ENCODE assay signal across 25 mouse cellular contexts in genomic region chr19:44884331-44884730, GRCm38 (mm10). TPM values are rescaled to one million over a fixed set of nuclear protein-coding genes. Genes with fewer than 3 reads are reported as not detected.
DNase-seq lines count a peak whose midpoint lies in the region; ATAC-seq and TF ChIP-seq lines count a peak whose summit lies in the region.
"Had no signal": no experiment of that assay in that cellular context is flagged by ENCODE, and none has a peak within 500 bp of the region (broad histone marks: within the 10 kb centered on the region; RNA-seq: fewer than 3 reads in every experiment).

No protein-coding gene starts in this region.

- no peak overlapping the region for H3K4me2 ChIP-seq in hindbrain, embryonic 12.5 days (replicated peaks)
- H3K4me2 ChIP-seq in kidney, postnatal 0 days (ENCODE audit: low read length): no peak overlapping the region
- H3K4me2 ChIP-seq in limb, embryonic 12.5 days: no peak overlapping the region
- H3K4me2 ChIP-seq: embryonic facial prominence, embryonic 13.5 days; forebrain, embryonic 13.5 days; heart, embryonic 12.5 days; heart, embryonic 15.5 days; hindbrain, embryonic 15.5 days had no signal

- 39% methylated on average over 3 of the region's 3 CpGs for WGBS in hindbrain, embryonic 10.5 days
- 40% methylated on average over 3 of the region's 3 CpGs for WGBS in hindbrain, embryonic 12.5 days
- WGBS in kidney, postnatal 0 days: 33% methylated on average over 3 of the region's 3 CpGs
- WGBS in limb, embryonic 12.5 days: 8% methylated on average over 3 of the region's 3 CpGs
- 28% methylated on average over 3 of the region's 3 CpGs for WGBS in midbrain, embryonic 10.5 days

- no peak overlapping the region for H3K27ac ChIP-seq in hindbrain, embryonic 10.5 days
- H3K27ac ChIP-seq in hindbrain, embryonic 12.5 days: no peak overlapping the region
- H3K27ac ChIP-seq in kidney, postnatal 0 days: no peak overlapping the region
- no peak overlapping the region for H3K27ac ChIP-seq in limb, embryonic 12.5 days
- H3K27ac ChIP-seq in midbrain, embryonic 10.5 days (replicated peaks): no peak overlapping the region
- H3K27ac ChIP-seq: embryonic facial prominence, embryonic 13.5 days; forebrain, embryonic 13.5 days; heart, embryonic 15.5 days; hindbrain, embryonic 15.5 days had no signal

- no peaks in the 10 kb centered on the region for H3K36me3 ChIP-seq in hindbrain, embryonic 10.5 days
- no peaks in the 10 kb centered on the region for H3K36me3 ChIP-seq in hindbrain, embryonic 12.5 days
- no peaks in the 10 kb centered on the region for H3K36me3 ChIP-seq in kidney, postnatal 0 days (ENCODE audit: insufficient read depth, low read length)
- no peaks in the 10 kb centered on the region for H3K36me3 ChIP-seq in limb, embryonic 12.5 days
- H3K36me3 ChIP-seq in midbrain, embryonic 10.5 days: no peaks in the 10 kb centered on the region
- H3K36me3 ChIP-seq: embryonic facial prominence, embryonic 13.5 days; heart, embryonic 12.5 days; heart, embryonic 15.5 days; hindbrain, embryonic 15.5 days had no signal

- no peak overlapping the region for H3K9ac ChIP-seq in hindbrain, embryonic 12.5 days
- no peak overlapping the region for H3K9ac ChIP-seq in kidney, postnatal 0 days (ENCODE audit: low read depth, low read length)
- H3K9ac ChIP-seq in limb, embryonic 12.5 days (replicated peaks): no peak overlapping the region
- H3K9ac ChIP-seq: embryonic facial prominence, embryonic 13.5 days; forebrain, embryonic 13.5 days; heart, embryonic 12.5 days; heart, embryonic 15.5 days; hindbrain, embryonic 15.5 days had no signal

- 0 out of 2 replicates have a peak overlapping the region, but pooled peaks have one; percentile 4 for H3K4me3 ChIP-seq in hindbrain, embryonic 10.5 days
- H3K4me3 ChIP-seq in hindbrain, embryonic 12.5 days: no peak overlapping the region
- no peak overlapping the region for H3K4me3 ChIP-seq in kidney, postnatal 0 days (replicated peaks; ENCODE audit: low read depth, low read length)
- H3K4me3 ChIP-seq in limb, embryonic 12.5 days (replicated peaks): no peak overlapping the region
- H3K4me3 ChIP-seq in midbrain, embryonic 10.5 days: no peak overlapping the region
- H3K4me3 ChIP-seq: embryonic facial prominence, embryonic 13.5 days; erythroblast, embryonic 14.5 days; forebrain, embryonic 13.5 days; heart, embryonic 12.5 days; heart, embryonic 15.5 days; hindbrain, embryonic 15.5 days had no signal

- DNase-seq in hindbrain, embryonic 10.5 days (ENCODE audit: low spot score): no peak
- peak; percentile 52 for DNase-seq in kidney, postnatal 0 days (ENCODE audit: low spot score)
- no peak for DNase-seq in kidney, postnatal 14 days
- DNase-seq in forelimb bud, embryonic 11.5 days (ENCODE audit: low read depth, low spot score): peak; percentile 57
- no peak for DNase-seq in midbrain, embryonic 10.5 days (ENCODE audit: low spot score)
- DNase-seq: adrenal gland, adult 2 months; adrenal gland, postnatal 14 days; B cell, adult 2 months; cerebellum, adult 11 months; cerebellum, adult 2 months; cerebellum, adult 9-11 months; cerebellum, postnatal 25 days; gastrocnemius, postnatal 25 days; heart, adult 18-20 months; heart, postnatal 10 days; heart, postnatal 36 days had no signal

- no peak for ATAC-seq in hindbrain, embryonic 12.5 days (ENCODE audit: low FRiP score)
- no peak for ATAC-seq in kidney, postnatal 0 days (replicated peaks; ENCODE audit: low FRiP score, low read depth)
- ATAC-seq in limb, embryonic 12.5 days (ENCODE audit: insufficient number of reproducible peaks, insufficient read depth, low FRiP score, low TSS enrichment, low read depth): peak; percentile 61; the same call in 1 of the 2 replicates
- ATAC-seq: forebrain, embryonic 13.5 days; forebrain, embryonic 16.5 days had no signal

- H3K4me1 ChIP-seq in hindbrain, embryonic 10.5 days (replicated peaks): peaks cover 41% of the 10 kb centered on the region
- peaks cover 17% of the 10 kb centered on the region for H3K4me1 ChIP-seq in hindbrain, embryonic 12.5 days
- H3K4me1 ChIP-seq in kidney, postnatal 0 days (replicated peaks; ENCODE audit: insufficient read depth, low read length): peaks cover 4% of the 10 kb centered on the region; the same call in 1 of the 2 replicates
- H3K4me1 ChIP-seq in limb, embryonic 12.5 days (replicated peaks): peaks cover 41% of the 10 kb centered on the region
- H3K4me1 ChIP-seq in midbrain, embryonic 10.5 days: peaks cover 34% of the 10 kb centered on the region

- peaks cover 92% of the 10 kb centered on the region for H3K27me3 ChIP-seq in hindbrain, embryonic 10.5 days (ENCODE audit: insufficient read depth, poor library complexity, severe bottlenecking)
- peaks cover 74% of the 10 kb centered on the region for H3K27me3 ChIP-seq in hindbrain, embryonic 12.5 days
- peaks cover 11% of the 10 kb centered on the region; the same call in 1 of the 2 replicates for H3K27me3 ChIP-seq in kidney, postnatal 0 days (ENCODE audit: insufficient read depth, low read length)
- H3K27me3 ChIP-seq in limb, embryonic 12.5 days: peaks cover 76% of the 10 kb centered on the region
- H3K27me3 ChIP-seq in midbrain, embryonic 10.5 days (ENCODE audit: low read depth, poor library complexity, severe bottlenecking): peaks cover 96% of the 10 kb centered on the region

- TF ChIP-seq CTCF in kidney, postnatal 0 days (IDR thresholded peaks at IDR 0.05; ENCODE audit: low read depth): no peak

- no peaks in the 10 kb centered on the region for H3K9me3 ChIP-seq in hindbrain, embryonic 10.5 days
- no peaks in the 10 kb centered on the region for H3K9me3 ChIP-seq in hindbrain, embryonic 12.5 days (replicated peaks)
- H3K9me3 ChIP-seq in kidney, postnatal 0 days (replicated peaks; ENCODE audit: low read length): no peaks in the 10 kb centered on the region
- H3K9me3 ChIP-seq in limb, embryonic 12.5 days: no peaks in the 10 kb centered on the region
- H3K9me3 ChIP-seq in midbrain, embryonic 10.5 days (replicated peaks): no peaks in the 10 kb centered on the region
- H3K9me3 ChIP-seq: embryonic facial prominence, embryonic 13.5 days; forebrain, embryonic 13.5 days; heart, embryonic 12.5 days; heart, embryonic 15.5 days; hindbrain, embryonic 15.5 days had no signal

RNA-seq across cellular contexts. Expression of gene Slf2, which starts 46.6 kb away (rescaled TPM):
- 28.1 and 39.3 TPM in 2 replicates for polyA plus RNA-seq in hindbrain, embryonic 10.5 days (2016; fragmentation: Nextera tagmentation; extraction: Ambion mirVana)
- 41.1 and 41.2 TPM in 2 replicates for polyA plus RNA-seq in hindbrain, embryonic 12.5 days (2016; fragmentation: Nextera tagmentation; extraction: Ambion mirVana)
- polyA plus RNA-seq in kidney, postnatal 0 days (2015; fragmentation: Nextera tagmentation; extraction: Ambion mirVana): 19.4 and 21.7 TPM in 2 replicates
- polyA plus RNA-seq in limb, embryonic 12.5 days (2016; fragmentation: Nextera tagmentation; extraction: Ambion mirVana): 49.7 and 53.2 TPM in 2 replicates
- polyA plus RNA-seq in midbrain, embryonic 10.5 days (2016; fragmentation: Nextera tagmentation; extraction: Ambion mirVana): 37.2 and 39.1 TPM in 2 replicates

Comparison
In these comparisons a context has a peak if more than half of its experiments do, and no peak if none do; other contexts are left out.
1. DNase-seq: peak in kidney, postnatal 0 days (single experiment) and forelimb bud, embryonic 11.5 days (single experiment); none in hindbrain, embryonic 10.5 days (single experiment), kidney, postnatal 14 days (single experiment) and midbrain, embryonic 10.5 days (single experiment).